Mouse (Mus musculus): ENCODE measurements around the gene Wdr77. TPM values are rescaled to one million over a fixed set of nuclear protein-coding genes. Genes with fewer than 3 reads are reported as not detected.
"Not testable (repeated sequence)": the region's sequence is repeated elsewhere in the genome, so short reads cannot be mapped to it uniquely, and the experiment has no call there.

Gene Wdr77
- polyA plus RNA-seq (2014; fragmentation: Nextera tagmentation; extraction: Ambion mirVana): 131 and 132 TPM in 2 replicates

DNA sequence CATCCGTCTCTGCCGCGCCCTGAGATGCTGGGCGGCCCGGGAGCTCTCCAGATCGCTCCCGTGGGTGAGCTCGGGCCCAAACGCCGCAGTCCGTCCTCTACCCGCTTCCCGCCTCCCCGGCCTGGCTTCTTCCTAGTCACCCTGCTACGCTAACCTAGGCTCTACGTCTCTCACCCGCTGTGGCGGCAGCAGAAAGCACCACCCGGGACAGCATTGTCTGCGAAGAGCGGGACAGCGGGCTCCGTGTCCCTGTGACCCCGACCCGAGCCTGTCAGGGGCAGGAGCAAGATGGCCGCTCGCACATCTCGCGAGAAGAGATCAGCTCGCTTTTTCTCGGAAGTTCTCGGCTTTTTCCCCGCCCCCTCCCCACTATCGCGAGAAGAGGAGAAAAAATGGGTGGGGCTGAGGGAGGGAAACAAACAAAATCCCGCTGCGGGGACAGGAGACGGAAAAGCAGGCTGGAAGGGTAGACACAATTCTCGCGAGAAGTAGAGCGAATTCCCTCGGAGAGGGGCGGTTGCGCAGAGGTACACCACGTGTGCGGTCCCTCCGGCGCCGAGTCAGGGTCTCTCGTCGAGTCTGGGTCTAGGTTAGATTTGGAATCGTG, at the start of gene Wdr77:
Gene Wdr77 (plus strand): TSS at position 396 of the 607 bp plus-strand sequence.
- peak within 1 kb of the TSS; percentile 81 for H3K4me3 ChIP-seq (ENCODE audit: low read depth, low read length)
- peaks cover 12% of the 10 kb centered on the region; the same call in 1 of the 2 replicates for H3K4me1 ChIP-seq (ENCODE audit: control insufficient read depth, insufficient read depth, low read length)
- no peaks in the 10 kb centered on the region for H3K9me3 ChIP-seq (ENCODE audit: control insufficient read depth, low read length)
- peak within 1 kb of the TSS; percentile 71 for H3K4me2 ChIP-seq (ENCODE audit: low read depth)
- peak; percentile 99 for DNase-seq (ENCODE audit: low spot score)
- peak; percentile 97 for ATAC-seq (ENCODE audit: insufficient read depth, low FRiP score, low TSS enrichment)
- H3K27ac ChIP-seq (ENCODE audit: low read depth, low read length): peak within 1 kb of the TSS; percentile 92
- H3K27me3 ChIP-seq (ENCODE audit: control insufficient read depth, insufficient read depth, low read length): no peaks in the 10 kb centered on the region
- peaks cover 4% of the 10 kb centered on the region for H3K36me3 ChIP-seq (ENCODE audit: control insufficient read depth, insufficient read depth, low read length)
- WGBS: under 1% methylated on average over 52 of the region's 52 CpGs
- peak within 1 kb of the TSS; percentile 94 for H3K9ac ChIP-seq (ENCODE audit: low read length)

DNA sequence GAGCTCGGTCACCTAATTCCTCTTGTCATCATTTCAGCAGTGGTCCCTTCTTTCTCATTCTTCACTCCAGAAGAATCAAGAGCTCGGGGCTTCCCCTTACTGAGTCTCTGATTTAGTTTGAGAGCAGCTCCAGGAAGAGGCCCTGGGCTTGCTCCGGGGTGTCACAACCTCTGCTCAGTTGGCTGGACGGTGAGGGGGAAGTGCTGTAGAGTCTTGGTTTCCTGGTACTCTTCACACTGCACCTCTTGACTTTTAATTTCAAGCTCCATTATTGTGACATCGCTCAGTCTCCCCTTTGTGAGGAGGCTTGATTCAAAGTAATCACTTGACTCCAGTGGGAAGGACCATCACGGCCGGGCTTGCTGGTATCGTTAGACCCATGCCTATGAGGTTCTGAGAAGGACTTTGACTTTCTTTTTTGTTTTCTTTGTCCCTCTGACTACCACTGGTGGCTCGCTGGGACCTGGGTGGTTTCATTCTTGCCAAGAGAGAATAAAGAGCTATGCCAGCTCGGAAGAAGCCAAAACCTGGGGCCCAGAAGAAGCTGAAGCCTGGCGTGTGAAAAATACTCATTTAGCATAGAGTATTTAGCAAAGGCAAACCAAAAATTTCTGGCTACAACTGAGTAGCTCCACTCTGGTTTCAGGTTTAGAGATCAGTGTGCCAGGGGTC, 48.5 kb upstream of the Wdr77 start:
- no peaks in the 10 kb centered on the region for H3K4me1 ChIP-seq (ENCODE audit: control insufficient read depth, insufficient read depth, low read length)
- DNase-seq (ENCODE audit: low spot score) (no peak), ATAC-seq (ENCODE audit: insufficient read depth, low FRiP score, low TSS enrichment) (no peak)
- H3K9me3 ChIP-seq (ENCODE audit: control insufficient read depth, low read length): no peaks in the 10 kb centered on the region
- H3K4me2 ChIP-seq (ENCODE audit: low read depth): no peak overlapping the region
- H3K36me3 ChIP-seq (ENCODE audit: control insufficient read depth, insufficient read depth, low read length): no peaks in the 10 kb centered on the region
- WGBS: 80% methylated on average over 11 of the region's 11 CpGs
- no peak overlapping the region for H3K4me3 ChIP-seq (ENCODE audit: low read depth, low read length)
- no peak overlapping the region for H3K27ac ChIP-seq (ENCODE audit: low read depth, low read length)
- H3K9ac ChIP-seq (ENCODE audit: low read length): no peak overlapping the region
- no peaks in the 10 kb centered on the region for H3K27me3 ChIP-seq (ENCODE audit: control insufficient read depth, insufficient read depth, low read length)

- Histone ChIP-seq H3K9me3 (ENCODE audit: control insufficient read depth, low read length) (no peaks in the 10 kb centered on the region), H3K36me3 (ENCODE audit: control insufficient read depth, insufficient read depth, low read length) (no peaks in the 10 kb centered on the region), H3K4me2 (ENCODE audit: low read depth) (no peak overlapping the region), H3K4me1 (ENCODE audit: control insufficient read depth, insufficient read depth, low read length) (no peaks in the 10 kb centered on the region), H3K9ac (ENCODE audit: low read length) (no peak overlapping the region), H3K27ac (ENCODE audit: low read depth, low read length) (no peak overlapping the region), H3K4me3 (ENCODE audit: low read depth, low read length) (no peak overlapping the region), H3K27me3 (ENCODE audit: control insufficient read depth, insufficient read depth, low read length) (no peaks in the 10 kb centered on the region)
- ATAC-seq (ENCODE audit: insufficient read depth, low FRiP score, low TSS enrichment): no peak
- 78% methylated on average over 9 of the region's 9 CpGs for WGBS
- no peak for DNase-seq (ENCODE audit: low spot score)
Measured at GRCm38 (mm10) chr3:105912097-105912880, 46.9 kb upstream of the Wdr77 start.

- no peaks in the 10 kb centered on the region for H3K4me1 ChIP-seq (ENCODE audit: control insufficient read depth, insufficient read depth, low read length)
- ATAC-seq (ENCODE audit: insufficient read depth, low FRiP score, low TSS enrichment): no peak
- DNase-seq (ENCODE audit: low spot score): no peak
- no peaks in the 10 kb centered on the region for H3K27me3 ChIP-seq (ENCODE audit: control insufficient read depth, insufficient read depth, low read length)
- H3K4me3 ChIP-seq (ENCODE audit: low read depth, low read length): no peak overlapping the region
- no peak overlapping the region for H3K27ac ChIP-seq (ENCODE audit: low read depth, low read length)
- no peaks in the 10 kb centered on the region for H3K9me3 ChIP-seq (ENCODE audit: control insufficient read depth, low read length)
- 68% methylated on average over 10 of the region's 10 CpGs for WGBS
- no peak overlapping the region for H3K9ac ChIP-seq (ENCODE audit: low read length)
- no peak overlapping the region for H3K4me2 ChIP-seq (ENCODE audit: low read depth)
- no peaks in the 10 kb centered on the region for H3K36me3 ChIP-seq (ENCODE audit: control insufficient read depth, insufficient read depth, low read length)
Measured at GRCm38 (mm10) chr3:105913839-105914681, 45.1 kb upstream of the Wdr77 start.

GRCm38 (mm10) chr3:105915281-105915680, 43.9 kb upstream of the Wdr77 start:
- Histone ChIP-seq H3K4me3 (ENCODE audit: low read depth, low read length) (no peak overlapping the region), H3K27ac (ENCODE audit: low read depth, low read length) (no peak overlapping the region), H3K9me3 (ENCODE audit: control insufficient read depth, low read length) (no peaks in the 10 kb centered on the region), H3K36me3 (ENCODE audit: control insufficient read depth, insufficient read depth, low read length) (no peaks in the 10 kb centered on the region), H3K4me2 (ENCODE audit: low read depth) (no peak overlapping the region), H3K27me3 (ENCODE audit: control insufficient read depth, insufficient read depth, low read length) (no peaks in the 10 kb centered on the region), H3K9ac (ENCODE audit: low read length) (no peak overlapping the region), H3K4me1 (ENCODE audit: control insufficient read depth, insufficient read depth, low read length) (no peaks in the 10 kb centered on the region)
- WGBS: 46% methylated on average over 1 of the region's 1 CpGs
- DNase-seq (ENCODE audit: low spot score): no peak
- ATAC-seq (ENCODE audit: insufficient read depth, low FRiP score, low TSS enrichment): no peak

GRCm38 (mm10) chr3:105916455-105916854, 42.7 kb upstream of the Wdr77 start:
- H3K9me3 ChIP-seq (ENCODE audit: control insufficient read depth, low read length); H3K4me1 ChIP-seq (ENCODE audit: control insufficient read depth, insufficient read depth, low read length); ATAC-seq (ENCODE audit: insufficient read depth, low FRiP score, low TSS enrichment); H3K27me3 ChIP-seq (ENCODE audit: control insufficient read depth, insufficient read depth, low read length); H3K27ac ChIP-seq (ENCODE audit: low read depth, low read length); DNase-seq (ENCODE audit: low spot score); H3K4me2 ChIP-seq (ENCODE audit: low read depth); H3K9ac ChIP-seq (ENCODE audit: low read length); H3K36me3 ChIP-seq (ENCODE audit: control insufficient read depth, insufficient read depth, low read length); H3K4me3 ChIP-seq (ENCODE audit: low read depth, low read length): not testable (repeated sequence)

DNA sequence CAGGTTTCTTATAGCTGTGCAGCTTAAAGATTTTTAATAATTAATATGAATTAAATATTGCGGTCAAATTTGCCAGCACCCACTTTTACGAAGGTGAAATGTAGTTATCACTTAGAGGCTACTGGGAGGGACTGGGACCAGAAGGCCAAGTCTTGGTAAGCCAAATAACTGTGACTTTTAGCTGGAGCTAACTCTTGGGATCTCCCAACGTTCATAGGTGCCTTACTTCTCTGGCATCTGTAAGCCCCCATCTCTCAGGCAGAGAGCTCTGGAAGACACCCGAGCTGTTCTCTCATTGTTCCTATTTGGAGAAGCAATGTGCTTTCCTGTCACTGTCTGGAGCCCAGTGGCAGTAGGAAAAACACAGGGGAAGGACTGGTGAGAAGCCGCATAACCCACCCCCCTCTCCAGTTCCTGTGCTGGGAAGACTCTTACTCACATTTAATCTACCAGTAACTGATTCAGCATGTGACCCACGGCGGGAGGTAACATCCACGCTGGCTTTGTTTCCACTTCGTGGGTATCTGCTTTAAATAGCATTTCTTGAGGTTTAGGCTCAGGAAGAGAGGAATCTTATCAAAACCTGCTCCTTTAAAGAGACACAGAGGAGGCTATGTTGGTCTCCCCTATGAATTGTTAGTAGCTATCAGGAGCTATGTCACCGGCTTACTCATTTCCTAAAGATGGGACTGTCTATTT, 41.4 kb upstream of the Wdr77 start:
- DNase-seq (ENCODE audit: low spot score) (peak; percentile 17), ATAC-seq (ENCODE audit: insufficient read depth, low FRiP score, low TSS enrichment) (no peak)
- Histone ChIP-seq H3K9me3 (ENCODE audit: control insufficient read depth, low read length) (no peaks in the 10 kb centered on the region), H3K27ac (ENCODE audit: low read depth, low read length) (no peak overlapping the region), H3K4me3 (ENCODE audit: low read depth, low read length) (no peak overlapping the region), H3K4me1 (ENCODE audit: control insufficient read depth, insufficient read depth, low read length) (no peaks in the 10 kb centered on the region), H3K9ac (ENCODE audit: low read length) (no peak overlapping the region), H3K4me2 (ENCODE audit: low read depth) (no peak overlapping the region), H3K27me3 (ENCODE audit: control insufficient read depth, insufficient read depth, low read length) (no peaks in the 10 kb centered on the region), H3K36me3 (ENCODE audit: control insufficient read depth, insufficient read depth, low read length) (no peaks in the 10 kb centered on the region)
- 66% methylated on average over 10 of the region's 10 CpGs for WGBS

DNA sequence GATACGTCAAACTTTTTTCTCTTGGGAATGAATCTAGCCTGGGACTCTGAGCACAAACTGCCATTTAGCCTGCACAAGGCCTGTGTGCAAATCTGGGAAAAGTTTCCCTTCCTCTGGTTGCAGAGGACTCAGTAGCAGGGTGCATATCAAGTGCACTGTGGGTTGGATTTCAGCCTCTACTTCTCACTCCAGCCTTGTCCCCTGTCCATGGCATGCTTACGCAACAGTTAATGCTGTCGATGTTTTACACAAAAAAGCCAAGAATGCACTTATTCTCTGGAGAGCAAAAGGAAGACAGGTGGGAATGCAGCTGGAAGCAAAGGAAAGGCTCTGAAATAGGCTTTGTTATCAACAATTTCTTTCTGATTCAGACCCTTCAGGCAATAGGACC, 40.8 kb upstream of the Wdr77 start:
- no peaks in the 10 kb centered on the region for H3K9me3 ChIP-seq (ENCODE audit: control insufficient read depth, low read length)
- H3K27ac ChIP-seq (ENCODE audit: low read depth, low read length): no peak overlapping the region
- H3K27me3 ChIP-seq (ENCODE audit: control insufficient read depth, insufficient read depth, low read length): no peaks in the 10 kb centered on the region
- no peak overlapping the region for H3K9ac ChIP-seq (ENCODE audit: low read length)
- WGBS: 79% methylated on average over 3 of the region's 3 CpGs
- no peaks in the 10 kb centered on the region for H3K36me3 ChIP-seq (ENCODE audit: control insufficient read depth, insufficient read depth, low read length)
- DNase-seq (ENCODE audit: low spot score): no peak
- no peak overlapping the region for H3K4me2 ChIP-seq (ENCODE audit: low read depth)
- no peak for ATAC-seq (ENCODE audit: insufficient read depth, low FRiP score, low TSS enrichment)
- H3K4me1 ChIP-seq (ENCODE audit: control insufficient read depth, insufficient read depth, low read length): no peaks in the 10 kb centered on the region
- no peak overlapping the region for H3K4me3 ChIP-seq (ENCODE audit: low read depth, low read length)

All from neural tube, embryonic 11.5 days (tissue).